Mouse (Mus musculus): ENCODE data around the gene Wnt10a.

DNA sequence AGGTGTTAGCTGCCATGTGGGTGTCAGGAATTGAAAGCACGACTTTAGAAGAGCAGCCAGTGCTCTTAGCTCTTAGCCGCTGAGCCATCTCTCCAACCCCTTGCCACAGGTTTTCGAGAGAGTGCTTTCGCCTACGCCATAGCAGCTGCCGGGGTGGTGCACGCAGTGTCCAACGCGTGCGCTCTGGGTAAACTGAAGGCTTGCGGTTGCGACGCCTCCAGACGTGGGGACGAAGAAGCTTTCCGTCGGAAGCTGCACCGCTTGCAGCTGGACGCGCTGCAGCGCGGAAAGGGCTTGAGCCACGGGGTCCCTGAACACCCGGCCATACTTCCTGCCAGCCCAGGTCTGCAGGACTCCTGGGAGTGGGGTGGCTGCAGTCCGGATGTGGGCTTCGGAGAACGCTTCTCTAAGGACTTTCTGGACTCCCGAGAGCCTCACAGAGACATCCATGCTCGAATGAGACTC is 9.1 kb downstream of the Wnt10a start:
- no peak for TF ChIP-seq CTCF (IDR thresholded peaks at IDR 0.05; ENCODE audit: low read depth)
- no peak for TF ChIP-seq EP300 (IDR thresholded peaks at IDR 0.05; ENCODE audit: low read depth)

Measured in liver, postnatal 0 days (tissue).